Mouse (Mus musculus): ENCODE measurements around the gene 4931428F04Rik. TPM values are rescaled to one million over a fixed set of nuclear protein-coding genes. Genes with fewer than 3 reads are reported as not detected.

Gene 4931428F04Rik
- polyA plus RNA-seq, 1 experiment from 2014 or later: 50.8 TPM

GRCm38 (mm10) chr8:105266775-105267174 is 22.9 kb downstream of the 4931428F04Rik start:
- DNase-seq (ENCODE audit: low spot score) (no peak), ATAC-seq (ENCODE audit: insufficient read depth, low FRiP score, low TSS enrichment) (no peak)
- 3% methylated on average over 13 of the region's 13 CpGs for WGBS
- Histone ChIP-seq H3K36me3 (ENCODE audit: control insufficient read depth, insufficient read depth, low read length) (no peaks in the 10 kb centered on the region), H3K9ac (ENCODE audit: low read length) (no peak overlapping the region), H3K4me3 (ENCODE audit: low read depth, low read length) (no peak overlapping the region), H3K4me1 (ENCODE audit: control insufficient read depth, insufficient read depth, low read length) (peaks cover 10% of the 10 kb centered on the region; the same call in 1 of the 2 replicates), H3K9me3 (ENCODE audit: control insufficient read depth, low read length) (no peaks in the 10 kb centered on the region; the same call in 1 of the 2 replicates), H3K4me2 (ENCODE audit: low read depth) (no peak overlapping the region), H3K27ac (ENCODE audit: low read depth, low read length) (no peak overlapping the region), H3K27me3 (ENCODE audit: control insufficient read depth, insufficient read depth, low read length) (peaks cover 87% of the 10 kb centered on the region)

- ATAC-seq (ENCODE audit: insufficient read depth, low FRiP score, low TSS enrichment) (no peak), DNase-seq (ENCODE audit: low spot score) (no peak)
- Histone ChIP-seq H3K9ac (ENCODE audit: low read length) (no peak overlapping the region), H3K4me3 (ENCODE audit: low read depth, low read length) (peak overlapping the region; percentile 59; the same call in 1 of the 2 replicates), H3K27ac (ENCODE audit: low read depth, low read length) (no peak overlapping the region), H3K9me3 (ENCODE audit: control insufficient read depth, low read length) (no peaks in the 10 kb centered on the region; the same call in 1 of the 2 replicates), H3K27me3 (ENCODE audit: control insufficient read depth, insufficient read depth, low read length) (peaks cover 83% of the 10 kb centered on the region), H3K4me2 (ENCODE audit: low read depth) (peak overlapping the region; percentile 83), H3K4me1 (ENCODE audit: control insufficient read depth, insufficient read depth, low read length) (peaks cover 9% of the 10 kb centered on the region; the same call in 1 of the 2 replicates), H3K36me3 (ENCODE audit: control insufficient read depth, insufficient read depth, low read length) (no peaks in the 10 kb centered on the region)
- WGBS: 12% methylated on average over 10 of the region's 10 CpGs
Observed at GRCm38 (mm10) chr8:105265128-105265527, 24.5 kb downstream of the 4931428F04Rik start.

- Histone ChIP-seq H3K27ac (ENCODE audit: low read depth, low read length) (no peak within 1 kb of the TSS), H3K4me2 (ENCODE audit: low read depth) (peak within 1 kb of the TSS; percentile 83), H3K4me3 (ENCODE audit: low read depth, low read length) (peak within 1 kb of the TSS; percentile 59), H3K9me3 (ENCODE audit: control insufficient read depth, low read length) (no peaks in the 10 kb centered on the region; the same call in 1 of the 2 replicates), H3K27me3 (ENCODE audit: control insufficient read depth, insufficient read depth, low read length) (peaks cover 81% of the 10 kb centered on the region), H3K36me3 (ENCODE audit: control insufficient read depth, insufficient read depth, low read length) (no peaks in the 10 kb centered on the region), H3K9ac (ENCODE audit: low read length) (peak within 1 kb of the TSS; percentile 52), H3K4me1 (ENCODE audit: control insufficient read depth, insufficient read depth, low read length) (peaks cover 6% of the 10 kb centered on the region)
- DNase-seq (ENCODE audit: low spot score): peak; percentile 75
- ATAC-seq (ENCODE audit: insufficient read depth, low FRiP score, low TSS enrichment): peak; percentile 46
- 1% methylated on average over 54 of the region's 54 CpGs for WGBS
Observed at GRCm38 (mm10) chr8:105264024-105264982, 25.4 kb downstream of the 4931428F04Rik start, which contains the start of the genes Tradd and Fbxl8. Gene Tradd, minus strand, starts transcription at chr8:105264609. Gene Fbxl8, plus strand, starts transcription at chr8:105264648.

GRCm38 (mm10) chr8:105263244-105263912 is 26.3 kb downstream of the 4931428F04Rik start:
- peaks cover 81% of the 10 kb centered on the region for H3K27me3 ChIP-seq (ENCODE audit: control insufficient read depth, insufficient read depth, low read length)
- no peak overlapping the region for H3K4me3 ChIP-seq (ENCODE audit: low read depth, low read length)
- H3K36me3 ChIP-seq (ENCODE audit: control insufficient read depth, insufficient read depth, low read length): no peaks in the 10 kb centered on the region
- no peak for DNase-seq (ENCODE audit: low spot score)
- no peak overlapping the region for H3K9ac ChIP-seq (ENCODE audit: low read length)
- no peak overlapping the region for H3K27ac ChIP-seq (ENCODE audit: low read depth, low read length)
- H3K4me1 ChIP-seq (ENCODE audit: control insufficient read depth, insufficient read depth, low read length): peaks cover 12% of the 10 kb centered on the region
- WGBS: 40% methylated on average over 16 of the region's 16 CpGs
- no peak for ATAC-seq (ENCODE audit: insufficient read depth, low FRiP score, low TSS enrichment)
- no peaks in the 10 kb centered on the region; the same call in 1 of the 2 replicates for H3K9me3 ChIP-seq (ENCODE audit: control insufficient read depth, low read length)
- H3K4me2 ChIP-seq (ENCODE audit: low read depth): no peak overlapping the region

GRCm38 (mm10) chr8:105261326-105261980 is 28.2 kb downstream of the 4931428F04Rik start:
- Histone ChIP-seq H3K27ac (ENCODE audit: low read depth, low read length) (no peak overlapping the region), H3K9me3 (ENCODE audit: control insufficient read depth, low read length) (no peaks in the 10 kb centered on the region; the same call in 1 of the 2 replicates), H3K4me3 (ENCODE audit: low read depth, low read length) (no peak overlapping the region), H3K4me2 (ENCODE audit: low read depth) (no peak overlapping the region), H3K27me3 (ENCODE audit: control insufficient read depth, insufficient read depth, low read length) (peaks cover 73% of the 10 kb centered on the region), H3K36me3 (ENCODE audit: control insufficient read depth, insufficient read depth, low read length) (no peaks in the 10 kb centered on the region), H3K9ac (ENCODE audit: low read length) (no peak overlapping the region), H3K4me1 (ENCODE audit: control insufficient read depth, insufficient read depth, low read length) (peaks cover 8% of the 10 kb centered on the region)
- ATAC-seq (ENCODE audit: insufficient read depth, low FRiP score, low TSS enrichment) (no peak), DNase-seq (ENCODE audit: low spot score) (no peak)
- 83% methylated on average over 12 of the region's 12 CpGs for WGBS

GRCm38 (mm10) chr8:105260371-105261099 is 29.1 kb downstream of the 4931428F04Rik start:
- no peak overlapping the region for H3K4me3 ChIP-seq (ENCODE audit: low read depth, low read length)
- H3K9me3 ChIP-seq (ENCODE audit: control insufficient read depth, low read length): no peaks in the 10 kb centered on the region
- ATAC-seq (ENCODE audit: insufficient read depth, low FRiP score, low TSS enrichment): no peak; the same call in 1 of the 2 replicates
- H3K4me2 ChIP-seq (ENCODE audit: low read depth): no peak overlapping the region
- no peak overlapping the region for H3K27ac ChIP-seq (ENCODE audit: low read depth, low read length)
- H3K4me1 ChIP-seq (ENCODE audit: control insufficient read depth, insufficient read depth, low read length): peaks cover 8% of the 10 kb centered on the region
- no peak overlapping the region for H3K9ac ChIP-seq (ENCODE audit: low read length)
- WGBS: 54% methylated on average over 7 of the region's 7 CpGs
- no peak for DNase-seq (ENCODE audit: low spot score)
- H3K36me3 ChIP-seq (ENCODE audit: control insufficient read depth, insufficient read depth, low read length): no peaks in the 10 kb centered on the region
- peaks cover 70% of the 10 kb centered on the region for H3K27me3 ChIP-seq (ENCODE audit: control insufficient read depth, insufficient read depth, low read length)

- WGBS: 4% methylated on average over 30 of the region's 30 CpGs
- H3K4me2 ChIP-seq (ENCODE audit: low read depth): peak overlapping the region; percentile 65
- no peaks in the 10 kb centered on the region for H3K9me3 ChIP-seq (ENCODE audit: control insufficient read depth, low read length)
- peaks cover 10% of the 10 kb centered on the region for H3K4me1 ChIP-seq (ENCODE audit: control insufficient read depth, insufficient read depth, low read length)
- DNase-seq (ENCODE audit: low spot score) (peak; percentile 88), ATAC-seq (ENCODE audit: insufficient read depth, low FRiP score, low TSS enrichment) (peak; percentile 64)
- H3K27ac ChIP-seq (ENCODE audit: low read depth, low read length): no peak overlapping the region
- 0 out of 2 replicates have a peak overlapping the region, but pooled peaks have one; percentile 28 for H3K9ac ChIP-seq (ENCODE audit: low read length)
- peak overlapping the region; percentile 33 for H3K4me3 ChIP-seq (ENCODE audit: low read depth, low read length)
- no peaks in the 10 kb centered on the region for H3K36me3 ChIP-seq (ENCODE audit: control insufficient read depth, insufficient read depth, low read length)
- H3K27me3 ChIP-seq (ENCODE audit: control insufficient read depth, insufficient read depth, low read length): peaks cover 69% of the 10 kb centered on the region
Observed at GRCm38 (mm10) chr8:105259721-105260320, 29.8 kb downstream of the 4931428F04Rik start.
